Mouse (Mus musculus): Measurements from ENCODE around the gene Scube1. TPM values are rescaled to one million over a fixed set of nuclear protein-coding genes. Genes with fewer than 3 reads are reported as not detected.

Scube1 gene
- total and polyA plus RNA-seq, 3 experiments, result not detected

DNA sequence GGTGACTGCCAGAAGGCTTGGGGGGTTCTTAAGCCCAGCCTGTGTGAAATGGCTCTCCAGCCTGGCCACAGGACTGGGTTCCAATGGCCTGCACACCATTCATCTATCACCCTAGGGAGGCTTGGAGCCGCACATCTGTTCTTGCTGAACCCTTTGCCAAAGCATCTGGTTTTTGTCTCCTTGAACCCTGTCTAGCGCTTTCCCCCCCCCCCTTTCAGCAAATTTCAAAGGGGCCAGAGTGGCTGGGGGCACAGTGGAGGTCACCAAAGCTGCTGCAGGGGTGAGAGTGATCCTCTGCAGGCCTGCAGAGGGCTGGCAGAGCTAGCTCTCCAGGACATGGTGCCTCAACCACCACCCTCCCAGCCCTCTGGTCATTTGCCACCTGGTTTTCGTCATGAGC lies 85.7 kb downstream of the Scube1 start:
- no peaks in the 10 kb centered on the region for H3K79me2 ChIP-seq (ENCODE audit: control insufficient read depth, insufficient read depth, low read length, poor library complexity)
- H3K9ac ChIP-seq (ENCODE audit: control insufficient read depth, low read depth, low read length, poor library complexity, severe bottlenecking), result no peak overlapping the region
- H3K4me1 ChIP-seq (ENCODE audit: control insufficient read depth in 1 of 2, insufficient read depth in 2 of 2, low read length in 2 of 2), result no peaks in the 10 kb centered on the region
- no peaks in the 10 kb centered on the region; a peak in 1 of 4 replicates for H3K27me3 ChIP-seq (ENCODE audit: control insufficient read depth in 1 of 2, insufficient read depth in 2 of 2, low read length in 2 of 2)
- H3K4me3 ChIP-seq (ENCODE audit: control insufficient read depth in 1 of 2, insufficient read depth in 1 of 2, low read depth in 2 of 2, low read length in 2 of 2), result no peak overlapping the region
- H3K36me3 ChIP-seq (ENCODE audit: control insufficient read depth in 1 of 2, insufficient read depth in 2 of 2, low read length in 2 of 2), result no peaks in the 10 kb centered on the region
- no peak overlapping the region for H3K27ac ChIP-seq (ENCODE audit: control insufficient read depth, low read depth, low read length)
- TF ChIP-seq MAFK (IDR thresholded peaks at IDR 0.05; ENCODE audit: borderline replicate concordance, low read depth, low read length), result no peak
- TF ChIP-seq POLR2AphosphoS2 (IDR thresholded peaks at IDR 0.05; ENCODE audit: low read length), result no peak
- no peak for TF ChIP-seq E2F4 (IDR thresholded peaks at IDR 0.05; ENCODE audit: borderline replicate concordance, low read depth, low read length)
- TF ChIP-seq UBTF (IDR thresholded peaks at IDR 0.05; ENCODE audit: borderline replicate concordance, insufficient read depth, low read depth, low read length), result no peak
- no peak for TF ChIP-seq TCF12 (IDR thresholded peaks at IDR 0.05; ENCODE audit: low read depth, low read length)
- H3K9me3 ChIP-seq (replicated peaks; ENCODE audit: insufficient read depth, low read length), result no peaks in the 10 kb centered on the region
- DNase-seq (ENCODE audit: low read depth, low spot score), result no peak

DNA sequence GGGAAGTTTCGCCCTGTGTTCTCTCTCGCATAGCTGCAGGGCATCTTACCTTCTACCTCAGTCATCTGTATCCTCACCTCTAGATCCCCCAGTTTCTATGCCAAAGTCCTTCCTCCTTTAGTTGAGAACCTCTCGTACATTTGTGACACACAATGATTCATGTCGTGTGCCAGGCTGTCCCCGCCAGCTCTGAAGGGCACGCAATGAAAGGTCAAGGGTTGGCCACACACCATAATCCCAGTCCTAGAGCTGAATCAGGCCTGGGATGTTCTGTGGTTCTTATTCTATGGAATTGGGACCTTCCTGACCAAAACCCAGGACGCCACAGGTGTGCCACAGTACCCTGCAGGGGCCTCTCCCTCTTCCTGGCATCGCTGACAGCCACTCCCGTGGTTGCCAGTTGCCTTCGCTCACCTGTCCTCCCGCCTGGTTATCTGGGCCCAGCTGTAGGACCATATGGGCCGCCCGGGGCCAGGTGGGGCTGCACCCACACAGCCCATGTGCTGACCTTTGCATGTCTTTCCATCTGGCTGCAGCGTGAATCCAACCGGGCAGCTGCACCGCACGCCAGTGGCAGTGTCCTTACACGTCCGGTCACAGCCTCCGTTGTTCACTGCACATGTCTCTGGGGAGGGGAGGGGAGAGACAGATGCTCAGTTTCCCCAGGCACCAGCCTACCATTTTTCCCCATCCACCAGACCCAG lies 86.5 kb downstream of the Scube1 start:
- Histone ChIP-seq H3K9ac (ENCODE audit: control insufficient read depth, low read depth, low read length, poor library complexity, severe bottlenecking) (no peak overlapping the region), H3K79me2 (ENCODE audit: control insufficient read depth, insufficient read depth, low read length, poor library complexity) (no peaks in the 10 kb centered on the region), H3K4me3 (ENCODE audit: control insufficient read depth in 1 of 2, insufficient read depth in 1 of 2, low read depth in 2 of 2, low read length in 2 of 2) (no peak overlapping the region), H3K9me3 (replicated peaks; ENCODE audit: insufficient read depth, low read length) (no peaks in the 10 kb centered on the region), H3K27me3 (ENCODE audit: control insufficient read depth in 1 of 2, insufficient read depth in 2 of 2, low read length in 2 of 2) (no peaks in the 10 kb centered on the region; a peak in 1 of 4 replicates), H3K27ac (ENCODE audit: control insufficient read depth, low read depth, low read length) (no peak overlapping the region), H3K36me3 (ENCODE audit: control insufficient read depth in 1 of 2, insufficient read depth in 2 of 2, low read length in 2 of 2) (no peaks in the 10 kb centered on the region), H3K4me1 (ENCODE audit: control insufficient read depth in 1 of 2, insufficient read depth in 2 of 2, low read length in 2 of 2) (no peaks in the 10 kb centered on the region)
- DNase-seq (ENCODE audit: low read depth, low spot score), result no peak
- TF ChIP-seq MAFK (IDR thresholded peaks at IDR 0.05; ENCODE audit: borderline replicate concordance, low read depth, low read length), result no peak
- no peak for TF ChIP-seq JUND (IDR thresholded peaks at IDR 0.05; ENCODE audit: low read depth, low read length)
- no peak for TF ChIP-seq TCF12 (IDR thresholded peaks at IDR 0.05; ENCODE audit: low read depth, low read length)
- no peak for TF ChIP-seq MXI1 (IDR thresholded peaks at IDR 0.05; ENCODE audit: low read depth, low read length)
- no peak for TF ChIP-seq USF1 (IDR thresholded peaks at IDR 0.05; ENCODE audit: low read depth, low read length)
- no peak for TF ChIP-seq TBP (IDR thresholded peaks at IDR 0.05; ENCODE audit: low read depth, low read length)
- no peak for TF ChIP-seq GABPA (IDR thresholded peaks at IDR 0.05; ENCODE audit: low read depth, low read length)
- no peak for TF ChIP-seq BHLHE40 (IDR thresholded peaks at IDR 0.05; ENCODE audit: borderline replicate concordance, low read depth, low read length)
- TF ChIP-seq MYC (IDR thresholded peaks at IDR 0.05; ENCODE audit: low read depth, low read length), result no peak
- TF ChIP-seq ZMIZ1 (IDR thresholded peaks at IDR 0.05; ENCODE audit: low read depth, low read length), result no peak
- no peak for TF ChIP-seq ZKSCAN1 (IDR thresholded peaks at IDR 0.05; ENCODE audit: low read depth, low read length)
